Mouse (Mus musculus) limb, embryonic 10.5 days (tissue): ENCODE data around the gene Rtn4rl1. TPM values are rescaled to one million over a fixed set of nuclear protein-coding genes. Genes with fewer than 3 reads are reported as not detected.

ENCODE experiments used
- DNase-seq: peaks from one replicate; pipeline ENCODE4 v3.0.0-alpha.2; 2017; ENCODE audit warnings: low spot score
- H3K27ac ChIP-seq: fragments of 300-500 bp; sonication (generic); 2 replicates; pipeline ENCODE4 v1.5.1; 2016; ENCODE audit warnings: mild to moderate bottlenecking
- H3K27me3 ChIP-seq: fragments of 300-500 bp; sonication (generic); 2 replicates; pipeline ENCODE4 v1.6.1; 2016; ENCODE audit warnings: low read depth, mild to moderate bottlenecking; ENCODE audit not compliant: poor library complexity, severe bottlenecking
- H3K36me3 ChIP-seq: fragments of 300-500 bp; sonication (generic); 2 replicates; pipeline ENCODE4 v1.6.1; 2016; ENCODE audit warnings: mild to moderate bottlenecking, moderate library complexity
- H3K4me1 ChIP-seq: fragments of 300-500 bp; sonication (generic); 2 replicates; pipeline ENCODE4 v1.6.1; 2016
- H3K4me3 ChIP-seq: fragments of 300-500 bp; sonication (generic); 2 replicates; pipeline ENCODE4 v1.5.1; 2016; ENCODE audit warnings: mild to moderate bottlenecking, moderate library complexity
- H3K9me3 ChIP-seq: fragments of 300-500 bp; sonication (generic); replicated peaks from 2 replicates; pipeline ENCODE4 v1.6.1; 2016; ENCODE audit warnings: mild to moderate bottlenecking
- WGBS: fragments of 180-500 bp; shearing (Covaris S2); methylation state at CpG from one replicate; pipeline ENCODE4 v1.1.7; 2016; 5-methylcytosine and 5-hydroxymethylcytosine counted together
- polyA plus RNA-seq: library from polyadenylated mRNA; unstranded; fragments of >200 nt; fragmentation: Nextera tagmentation; extraction: Ambion mirVana; gene quantifications from 2 replicates; pipeline ENCODE4 v1.2.1, GENCODE M21; 2016

The Rtn4rl1 gene
- polyA plus RNA-seq, 1 experiment from 2014 or later = 0.90 TPM

DNA sequence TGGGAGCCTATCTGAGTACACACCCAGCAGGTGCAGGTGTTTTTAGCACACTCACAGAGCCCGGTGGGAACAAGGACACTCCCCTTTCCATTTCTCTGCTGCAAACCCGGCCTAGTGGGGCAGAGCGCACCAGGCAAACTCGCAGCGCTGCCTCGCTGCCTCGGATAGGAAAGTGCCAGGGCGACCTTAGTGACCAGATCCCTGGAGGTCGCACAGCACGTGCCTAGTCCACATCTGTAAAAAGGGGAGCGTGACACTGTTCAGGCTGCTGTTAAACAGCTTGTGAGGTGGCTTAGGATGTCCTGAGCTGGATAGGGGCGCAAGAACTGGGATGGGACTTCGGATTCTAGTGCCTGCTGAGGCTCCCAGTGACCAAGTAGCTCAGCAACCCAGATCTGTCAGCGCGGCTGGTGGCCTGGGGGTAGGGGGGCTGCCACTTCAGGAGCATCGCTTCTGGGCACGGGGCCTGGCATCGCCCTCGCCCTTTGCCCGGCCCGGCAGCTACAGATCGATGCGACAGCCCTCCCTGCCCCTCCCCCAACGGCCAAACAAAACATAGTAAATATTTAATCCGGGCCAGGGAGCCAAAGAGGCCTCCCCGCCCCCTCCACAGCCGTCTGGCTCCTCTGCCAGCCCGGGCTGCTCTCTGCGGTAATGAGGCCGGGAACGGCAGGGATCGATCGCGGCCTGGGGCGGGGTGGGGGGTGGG lies 19.9 kb downstream of the Rtn4rl1 start:
- Histone ChIP-seq H3K36me3 (no peaks in the 10 kb centered on the region), H3K4me3 (peak overlapping the region; percentile 52), H3K4me1 (peaks cover 63% of the 10 kb centered on the region), H3K27me3 (peaks cover 42% of the 10 kb centered on the region), H3K27ac (peak overlapping the region; percentile 73), H3K9me3 (no peaks in the 10 kb centered on the region)
- DNase-seq = peak; percentile 60
- 2% methylated on average over 35 of the region's 35 CpGs for WGBS

DNA sequence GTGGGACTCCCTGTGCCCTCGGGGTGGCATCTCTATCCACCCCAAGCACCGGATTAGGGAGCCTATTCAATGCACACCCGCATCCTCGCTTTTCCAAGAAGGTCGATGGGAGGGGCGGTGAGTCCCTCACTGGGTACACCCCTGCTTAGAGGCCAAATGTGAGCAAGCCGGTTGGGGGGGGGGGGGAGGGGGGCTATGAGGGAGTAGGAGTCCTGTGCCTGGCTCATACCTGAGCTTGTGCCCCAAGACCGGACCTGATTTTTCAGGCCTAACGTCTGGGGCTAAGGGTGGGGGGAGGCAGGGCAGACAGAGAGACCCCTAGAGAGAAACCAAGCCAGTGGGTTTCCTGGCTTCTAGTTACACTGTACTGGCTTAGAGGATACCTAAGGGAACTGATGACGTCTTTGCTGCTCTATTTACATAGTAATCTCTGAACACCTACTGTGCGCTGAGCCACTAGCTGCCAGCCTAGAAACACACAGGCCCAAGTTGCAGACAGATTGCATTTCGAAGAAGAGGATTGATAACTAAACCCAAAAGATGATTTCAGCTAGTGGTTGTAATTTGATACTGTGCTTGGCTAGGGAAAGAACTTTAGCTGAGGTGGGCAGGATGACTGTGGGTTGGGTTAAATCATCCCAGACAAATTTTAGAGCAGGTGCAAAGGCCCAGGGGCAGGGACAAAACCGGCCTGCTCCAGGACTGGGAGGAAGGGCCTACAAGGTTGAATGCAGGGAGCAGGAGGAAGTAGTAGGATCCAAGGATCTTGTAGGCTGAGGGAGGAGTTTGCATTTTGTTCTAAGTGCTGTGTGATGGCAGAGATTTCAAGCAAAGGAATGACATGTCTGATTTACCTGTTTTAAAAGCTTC lies 20.7 kb downstream of the Rtn4rl1 start:
- H3K27me3 ChIP-seq = peaks cover 42% of the 10 kb centered on the region

DNA sequence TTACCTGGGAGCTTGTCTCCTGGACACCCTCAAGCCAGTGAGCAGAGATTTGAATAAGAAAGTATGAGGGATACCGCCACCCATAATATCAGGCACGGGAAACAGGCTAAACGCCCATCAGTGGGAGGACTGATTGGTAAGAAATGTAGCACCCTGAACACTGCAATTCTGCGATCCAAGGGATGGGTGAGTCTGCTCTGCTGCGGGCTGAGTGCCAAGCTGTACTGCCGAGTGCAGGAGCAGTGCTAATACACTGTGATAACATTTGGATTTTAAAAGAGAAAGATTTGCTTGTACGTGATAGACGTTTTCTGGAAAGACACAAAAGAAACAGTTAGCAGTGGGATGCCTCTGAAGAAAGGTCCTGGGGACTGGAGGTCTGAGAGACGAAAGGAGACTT lies 26.5 kb downstream of the Rtn4rl1 start:
- no peak for DNase-seq
- 64% methylated on average over 9 of the region's 9 CpGs for WGBS
- H3K9me3 ChIP-seq = no peaks in the 10 kb centered on the region

More for the DNA sequence above, 20.7 kb downstream of the Rtn4rl1 start:
- Histone ChIP-seq H3K27ac (peak overlapping the region; percentile 73), H3K4me3 (peak overlapping the region; percentile 52), H3K9me3 (no peaks in the 10 kb centered on the region), H3K36me3 (no peaks in the 10 kb centered on the region), H3K4me1 (peaks cover 55% of the 10 kb centered on the region)
- no peak for DNase-seq
- 15% methylated on average over 13 of the region's 13 CpGs for WGBS

GRCm38 (mm10) chr11:75220517-75221145 lies 27.0 kb downstream of the Rtn4rl1 start:
- Histone ChIP-seq H3K36me3 (no peaks in the 10 kb centered on the region), H3K9me3 (no peaks in the 10 kb centered on the region), H3K4me3 (no peak overlapping the region), H3K4me1 (0 out of 2 replicates have a peak, but pooled peaks cover 5% of the 10 kb centered on the region), H3K27me3 (peaks cover 8% of the 10 kb centered on the region), H3K27ac (no peak overlapping the region)
- WGBS = 75% methylated on average over 5 of the region's 6 CpGs
- no peak for DNase-seq

More for the DNA sequence above, 26.5 kb downstream of the Rtn4rl1 start:
- Histone ChIP-seq H3K36me3 (no peaks in the 10 kb centered on the region), H3K27me3 (peaks cover 13% of the 10 kb centered on the region), H3K27ac (no peak overlapping the region), H3K4me3 (no peak overlapping the region), H3K4me1 (peaks cover 5% of the 10 kb centered on the region; the same call in 1 of the 2 replicates)

- Histone ChIP-seq H3K27me3 (no peaks in the 10 kb centered on the region), H3K4me3 (no peak overlapping the region), H3K4me1 (peaks cover 10% of the 10 kb centered on the region), H3K27ac (no peak overlapping the region), H3K36me3 (no peaks in the 10 kb centered on the region), H3K9me3 (no peaks in the 10 kb centered on the region)
- no peak for DNase-seq
- WGBS = 85% methylated on average over 12 of the region's 12 CpGs
Measured at GRCm38 (mm10) chr11:75224062-75224461, 30.5 kb downstream of the Rtn4rl1 start.

DNA sequence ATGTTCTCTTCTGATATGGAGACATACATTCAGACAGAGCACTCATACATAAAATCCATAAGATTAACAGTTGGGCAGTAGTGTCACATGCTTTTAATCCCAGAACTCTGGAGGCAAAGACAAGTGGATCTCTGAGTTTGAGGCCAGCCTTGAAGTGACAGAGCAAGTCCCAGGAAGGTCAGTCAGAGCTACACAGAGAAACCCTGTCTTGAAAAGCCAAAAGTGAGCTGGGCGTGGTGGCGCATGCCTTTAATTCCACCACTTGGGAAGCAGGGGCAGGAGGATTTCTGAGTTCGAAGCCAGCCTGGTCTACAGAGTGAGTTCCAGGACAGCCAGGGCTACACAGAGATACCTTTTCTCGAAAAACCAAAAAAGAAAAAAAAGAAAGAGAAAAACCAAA lies 31.3 kb downstream of the Rtn4rl1 start:
- no peaks in the 10 kb centered on the region for H3K36me3 ChIP-seq
- no peak overlapping the region for H3K27ac ChIP-seq
- H3K4me3 ChIP-seq = no peak overlapping the region
- 93% methylated on average over 4 of the region's 4 CpGs for WGBS
- H3K27me3 ChIP-seq = no peaks in the 10 kb centered on the region
- H3K4me1 ChIP-seq = peaks cover 16% of the 10 kb centered on the region
- no peak for DNase-seq
- no peaks in the 10 kb centered on the region for H3K9me3 ChIP-seq

DNA sequence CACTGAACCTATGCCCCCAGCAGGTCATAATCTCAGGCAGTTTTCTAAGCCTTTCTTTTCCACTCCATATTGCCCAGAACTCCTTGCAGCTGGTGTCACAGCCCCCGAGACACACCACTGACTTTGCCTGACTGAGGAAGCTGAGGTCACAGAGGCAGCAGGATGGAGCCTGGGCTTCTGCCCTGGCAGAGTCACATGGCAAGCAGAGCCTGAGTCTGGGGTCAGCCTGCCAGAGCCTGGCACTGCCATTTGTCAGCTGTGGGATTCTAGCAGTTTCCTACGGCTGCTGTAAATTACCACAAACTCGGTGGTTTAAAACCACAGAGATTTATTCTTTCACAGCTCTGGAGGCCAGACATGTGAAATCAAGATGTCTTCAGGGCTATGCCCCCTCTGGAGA lies 34.0 kb downstream of the Rtn4rl1 start:
- peaks cover 23% of the 10 kb centered on the region for H3K4me1 ChIP-seq
- no peak for DNase-seq
- no peaks in the 10 kb centered on the region for H3K36me3 ChIP-seq
- WGBS = 36% methylated on average over 3 of the region's 3 CpGs
- H3K9me3 ChIP-seq = no peaks in the 10 kb centered on the region
- peaks cover 4% of the 10 kb centered on the region for H3K27me3 ChIP-seq
- no peak overlapping the region for H3K27ac ChIP-seq
- no peak overlapping the region for H3K4me3 ChIP-seq

DNA sequence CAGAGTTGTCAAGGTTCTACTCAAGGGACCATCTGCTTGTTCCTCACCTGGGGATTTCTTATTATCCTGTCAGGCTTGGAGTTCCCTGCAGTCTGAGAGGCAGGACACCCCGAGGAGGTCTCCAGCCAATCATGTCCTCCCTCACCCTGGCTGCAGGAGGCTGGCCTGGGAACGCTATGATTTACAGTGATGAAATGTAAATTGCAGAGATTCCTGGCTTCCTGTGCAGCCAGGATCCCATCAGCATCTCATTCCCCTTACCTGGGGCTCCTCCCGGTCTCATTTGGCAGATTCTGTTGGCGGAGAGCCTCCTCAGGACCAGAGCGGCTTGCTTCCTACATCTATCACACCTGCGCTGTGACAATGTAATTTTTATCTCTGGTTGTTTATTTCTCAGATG lies 35.7 kb downstream of the Rtn4rl1 start:
- Histone ChIP-seq H3K36me3 (no peaks in the 10 kb centered on the region), H3K4me3 (no peak overlapping the region), H3K27me3 (peaks cover 21% of the 10 kb centered on the region), H3K27ac (no peak overlapping the region), H3K9me3 (no peaks in the 10 kb centered on the region), H3K4me1 (peaks cover 27% of the 10 kb centered on the region)
- WGBS = 80% methylated on average over 6 of the region's 6 CpGs
- DNase-seq = no peak

DNA sequence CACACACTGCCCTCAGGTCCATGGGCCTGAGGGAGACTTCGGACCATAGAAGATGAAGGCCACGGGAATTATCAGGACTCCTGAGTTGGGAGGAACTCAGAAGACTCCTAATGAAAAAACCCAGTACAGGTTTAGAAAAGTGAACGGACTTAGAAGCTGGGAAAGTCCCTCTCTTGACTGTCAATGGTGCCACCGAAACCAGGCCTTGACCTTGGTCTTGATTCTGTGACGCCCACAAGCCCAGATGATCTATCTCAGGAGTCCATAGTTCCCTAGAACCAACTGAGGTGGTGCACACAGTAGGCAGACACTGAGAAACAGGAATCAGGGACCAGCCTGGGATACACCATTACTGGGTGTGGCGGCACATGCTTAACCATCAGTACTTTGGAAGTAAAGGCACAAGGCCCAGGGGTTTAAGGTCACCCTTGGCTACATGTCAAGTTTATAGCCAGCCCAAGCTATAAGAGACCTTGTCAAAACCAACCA lies 36.7 kb downstream of the Rtn4rl1 start:
- H3K4me1 ChIP-seq = peaks cover 34% of the 10 kb centered on the region
- H3K27ac ChIP-seq = no peak overlapping the region
- no peaks in the 10 kb centered on the region for H3K36me3 ChIP-seq
- peaks cover 31% of the 10 kb centered on the region for H3K27me3 ChIP-seq
- DNase-seq = no peak
- WGBS = 93% methylated on average over 6 of the region's 6 CpGs
- no peak overlapping the region for H3K4me3 ChIP-seq
- H3K9me3 ChIP-seq = no peaks in the 10 kb centered on the region

GRCm38 (mm10) chr11:75231756-75232155 lies 38.2 kb downstream of the Rtn4rl1 start:
- H3K36me3 ChIP-seq = no peaks in the 10 kb centered on the region
- DNase-seq = peak; percentile 85
- no peak overlapping the region for H3K4me3 ChIP-seq
- peak overlapping the region; percentile 67 for H3K27ac ChIP-seq
- 11% methylated on average over 7 of the region's 7 CpGs for WGBS
- H3K9me3 ChIP-seq = no peaks in the 10 kb centered on the region
- peaks cover 46% of the 10 kb centered on the region for H3K27me3 ChIP-seq
- peaks cover 34% of the 10 kb centered on the region for H3K4me1 ChIP-seq

- H3K36me3 ChIP-seq = no peaks in the 10 kb centered on the region
- H3K4me3 ChIP-seq = no peak overlapping the region
- peak overlapping the region; percentile 67 for H3K27ac ChIP-seq
- DNase-seq = no peak
- H3K4me1 ChIP-seq = peaks cover 34% of the 10 kb centered on the region
- 71% methylated on average over 4 of the region's 4 CpGs for WGBS
- H3K27me3 ChIP-seq = peaks cover 52% of the 10 kb centered on the region
- no peaks in the 10 kb centered on the region for H3K9me3 ChIP-seq
Measured at GRCm38 (mm10) chr11:75232434-75232833, 38.9 kb downstream of the Rtn4rl1 start.

DNA sequence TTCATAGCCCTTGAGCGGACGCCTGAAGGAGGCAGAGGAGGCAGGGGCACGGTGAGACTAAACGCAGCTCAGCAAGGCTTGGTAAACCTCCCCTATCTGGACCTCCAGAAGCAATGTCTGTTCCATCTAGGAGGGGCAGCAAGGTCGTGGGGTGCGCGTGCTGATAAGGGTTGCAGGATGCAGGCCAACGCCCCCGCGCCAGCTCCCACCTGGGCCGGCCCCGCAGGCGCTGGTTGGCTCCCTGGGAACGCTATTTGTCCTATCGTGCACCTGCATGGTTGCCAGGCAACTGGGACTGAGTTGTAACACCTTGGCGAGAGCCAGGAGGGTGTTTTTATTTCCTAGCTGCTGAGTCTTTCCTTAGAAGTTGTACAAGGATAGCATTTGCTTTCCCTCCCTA lies 41.2 kb downstream of the Rtn4rl1 start:
- Histone ChIP-seq H3K36me3 (no peaks in the 10 kb centered on the region), H3K27me3 (peaks cover 59% of the 10 kb centered on the region), H3K4me3 (no peak overlapping the region), H3K9me3 (no peaks in the 10 kb centered on the region), H3K27ac (no peak overlapping the region; the same call in 1 of the 2 replicates), H3K4me1 (peaks cover 23% of the 10 kb centered on the region)
- 8% methylated on average over 16 of the region's 16 CpGs for WGBS
- no peak for DNase-seq
